Mouse (Mus musculus) olfactory bulb, adult 2 months (tissue): ENCODE measurements at regions not wholly inside any gene's neighbourhood (a gene's known extent, or its start where the extent isn't known, plus 50 kb on each side); places are given as distances from the start of the nearest gene placed in this dataset.

Experiments used
- CTCF ChIP-seq: fragments of 200-500 bp; IDR thresholded peaks from 2 replicates; pipeline ENCODE4 v1.5.1; 2012; ENCODE audit warnings: low read depth, mild to moderate bottlenecking, low read length, moderate library complexity; ENCODE audit not compliant: insufficient read depth
- POLR2A ChIP-seq: fragments of 200-500 bp; IDR thresholded peaks from 2 replicates; pipeline ENCODE4 v1.6.1; 2012; ENCODE audit warnings: mild to moderate bottlenecking, low read depth, low read length, moderate library complexity; ENCODE audit not compliant: insufficient read depth

GRCm38 (mm10) chr4:62775005-62775609 lies 190.3 kb upstream of the Zfp618 start:
- no peak for TF ChIP-seq POLR2A
- no peak for TF ChIP-seq CTCF
